ENCODE assay signal across 14 mouse cellular contexts in genomic region chr9:61102451-61103358, GRCm38 (mm10).
DNase-seq lines count a peak whose midpoint lies in the region; ATAC-seq lines count a peak whose summit lies in the region.
"Had no signal": no experiment of that assay in that cellular context is flagged by ENCODE, and none has a peak within 500 bp of the region (broad histone marks: within the 10 kb centered on the region; RNA-seq: fewer than 3 reads in every experiment).

No protein-coding gene starts in this region.

- no peak overlapping the region; the same call in 1 of the 2 replicates for H3K9ac ChIP-seq in embryonic facial prominence, embryonic 12.5 days
- H3K9ac ChIP-seq in hindbrain, embryonic 14.5 days = no peak overlapping the region
- no peak overlapping the region for H3K9ac ChIP-seq in midbrain, embryonic 15.5 days
- H3K9ac ChIP-seq: heart, embryonic 12.5 days; liver, embryonic 14.5 days had no signal

- no peak overlapping the region for H3K27ac ChIP-seq in embryonic facial prominence, embryonic 12.5 days
- H3K27ac ChIP-seq in hindbrain, embryonic 14.5 days = no peak overlapping the region; the same call in 1 of the 2 replicates
- peak overlapping the region; percentile 46 for H3K27ac ChIP-seq in midbrain, embryonic 15.5 days
- H3K27ac ChIP-seq: liver, embryonic 14.5 days had no signal

- peaks cover 12% of the 10 kb centered on the region for H3K4me1 ChIP-seq in embryonic facial prominence, embryonic 12.5 days
- H3K4me1 ChIP-seq in hindbrain, embryonic 14.5 days (replicated peaks; ENCODE audit: control insufficient read depth, insufficient read depth, low read length) = 0 out of 2 replicates have a peak, but pooled peaks cover 13% of the 10 kb centered on the region
- H3K4me1 ChIP-seq in midbrain, embryonic 15.5 days = peaks cover 25% of the 10 kb centered on the region
- H3K4me1 ChIP-seq: heart, embryonic 12.5 days had no signal

- H3K36me3 ChIP-seq in embryonic facial prominence, embryonic 12.5 days = no peaks in the 10 kb centered on the region
- no peaks in the 10 kb centered on the region for H3K36me3 ChIP-seq in hindbrain, embryonic 14.5 days (replicated peaks; ENCODE audit: control insufficient read depth, insufficient read depth)
- no peaks in the 10 kb centered on the region for H3K36me3 ChIP-seq in midbrain, embryonic 15.5 days (replicated peaks)
- H3K36me3 ChIP-seq: heart, embryonic 12.5 days had no signal

- no peaks in the 10 kb centered on the region for H3K9me3 ChIP-seq in embryonic facial prominence, embryonic 12.5 days
- no peaks in the 10 kb centered on the region for H3K9me3 ChIP-seq in hindbrain, embryonic 14.5 days (ENCODE audit: control insufficient read depth, low read length)
- H3K9me3 ChIP-seq in midbrain, embryonic 15.5 days = no peaks in the 10 kb centered on the region
- H3K9me3 ChIP-seq: heart, embryonic 12.5 days had no signal

- 0 out of 2 replicates have a peak, but pooled peaks have one; percentile 52 for ATAC-seq in embryonic facial prominence, embryonic 12.5 days (ENCODE audit: insufficient number of reproducible peaks, insufficient read depth, low FRiP score, low TSS enrichment)
- ATAC-seq in hindbrain, embryonic 14.5 days (ENCODE audit: low FRiP score) = peak; percentile 75; the same call in 1 of the 2 replicates
- peak; percentile 62 for ATAC-seq in midbrain, embryonic 15.5 days (replicated peaks)

- 0 out of 2 replicates have a peak, but pooled peaks cover 3% of the 10 kb centered on the region for H3K27me3 ChIP-seq in embryonic facial prominence, embryonic 12.5 days
- H3K27me3 ChIP-seq in hindbrain, embryonic 14.5 days (ENCODE audit: control insufficient read depth, insufficient read depth, low read length) = no peaks in the 10 kb centered on the region
- H3K27me3 ChIP-seq in midbrain, embryonic 15.5 days (replicated peaks) = no peaks in the 10 kb centered on the region; the same call in 1 of the 2 replicates

- DNase-seq in R1 (ENCODE audit: low read depth, low spot score) = peak; percentile 46
- peak; percentile 55 for DNase-seq in hindbrain, embryonic 14.5 days (ENCODE audit: low spot score)
- no peak for DNase-seq in adipocyte (ENCODE audit: low spot score)
- no peak for DNase-seq in cerebellum, postnatal 14 days
- no peak for DNase-seq in cerebellum, adult 11 months
- DNase-seq in T-cell, adult 2 months (ENCODE audit: low spot score) = no peak
- DNase-seq: adrenal gland, adult 8-10 months; kidney, adult 11 months; layer of hippocampus, postnatal 36 days; thymus, postnatal 25 days had no signal

- H3K4me3 ChIP-seq in embryonic facial prominence, embryonic 12.5 days = no peak overlapping the region
- no peak overlapping the region for H3K4me3 ChIP-seq in hindbrain, embryonic 14.5 days (replicated peaks; ENCODE audit: low read length)
- H3K4me3 ChIP-seq in midbrain, embryonic 15.5 days = no peak overlapping the region
- H3K4me3 ChIP-seq: heart, embryonic 12.5 days had no signal

- 43% methylated on average over 24 of the region's 24 CpGs for WGBS in embryonic facial prominence, embryonic 12.5 days
- 23% methylated on average over 24 of the region's 24 CpGs for WGBS in hindbrain, embryonic 14.5 days
- 23% methylated on average over 24 of the region's 24 CpGs for WGBS in midbrain, embryonic 15.5 days

- H3K4me2 ChIP-seq in embryonic facial prominence, embryonic 12.5 days (replicated peaks) = no peak overlapping the region
- no peak overlapping the region for H3K4me2 ChIP-seq in hindbrain, embryonic 14.5 days (replicated peaks)
- H3K4me2 ChIP-seq in midbrain, embryonic 15.5 days = peak overlapping the region; percentile 14; the same call in 1 of the 2 replicates
- H3K4me2 ChIP-seq: heart, embryonic 12.5 days had no signal

Comparison
In these comparisons a context has a peak if more than half of its experiments do, and no peak if none do; other contexts are left out.
1. DNase-seq: peak in R1 (single experiment) and hindbrain, embryonic 14.5 days (single experiment); none in adipocyte (single experiment), cerebellum, postnatal 14 days (0 of 2), cerebellum, adult 11 months (single experiment) and T-cell, adult 2 months (single experiment).
2. Peak in every context shown above with its lines, with median percentiles within 50 percentile points of each other: ATAC-seq.